Mouse (Mus musculus): ENCODE results near the gene Osgep. TPM values are rescaled to one million over a fixed set of nuclear protein-coding genes. Genes with fewer than 3 reads are reported as not detected.

Gene Osgep
- total and polyA plus RNA-seq, 2 experiments from 2014 or later = 43.7 to 64.9 TPM

GRCm38 (mm10) chr14:50938119-50938908, 13.6 kb upstream of the Osgep start:
- no peaks in the 10 kb centered on the region for H3K9me3 ChIP-seq (ENCODE audit: low read length)
- H3K27ac ChIP-seq (ENCODE audit: low read depth, low read length) = no peak overlapping the region
- no peak overlapping the region for H3K9ac ChIP-seq (replicated peaks; ENCODE audit: low read length, poor library complexity, severe bottlenecking)
- 96% methylated on average over 3 of the region's 3 CpGs for WGBS
- ATAC-seq (ENCODE audit: low FRiP score) (no peak), DNase-seq (ENCODE audit: low spot score) (no peak)
- H3K4me2 ChIP-seq (ENCODE audit: low read depth, low read length, poor library complexity, severe bottlenecking) = no peak overlapping the region
- no peaks in the 10 kb centered on the region for H3K27me3 ChIP-seq (ENCODE audit: insufficient read depth, low read length)
- no peaks in the 10 kb centered on the region for H3K36me3 ChIP-seq (ENCODE audit: insufficient read depth, low read length)
- H3K4me3 ChIP-seq (ENCODE audit: low read depth, low read length) = no peak overlapping the region
- no peaks in the 10 kb centered on the region for H3K4me1 ChIP-seq (ENCODE audit: insufficient read depth, low read length)
- TF ChIP-seq CTCF (IDR thresholded peaks at IDR 0.05) = no peak

GRCm38 (mm10) chr14:50936649-50937048, 12.0 kb upstream of the Osgep start:
- DNase-seq (ENCODE audit: low spot score) (no peak), ATAC-seq (ENCODE audit: low FRiP score) (no peak)
- no peak overlapping the region for H3K9ac ChIP-seq (replicated peaks; ENCODE audit: low read length, poor library complexity, severe bottlenecking)
- H3K4me1 ChIP-seq (ENCODE audit: insufficient read depth, low read length) = no peaks in the 10 kb centered on the region
- no peak for TF ChIP-seq CTCF (IDR thresholded peaks at IDR 0.05)
- no peak overlapping the region for H3K4me2 ChIP-seq (ENCODE audit: low read depth, low read length, poor library complexity, severe bottlenecking)
- no peaks in the 10 kb centered on the region for H3K36me3 ChIP-seq (ENCODE audit: insufficient read depth, low read length)
- no peaks in the 10 kb centered on the region for H3K27me3 ChIP-seq (ENCODE audit: insufficient read depth, low read length)
- H3K27ac ChIP-seq (ENCODE audit: low read depth, low read length) = no peak overlapping the region
- H3K9me3 ChIP-seq (ENCODE audit: low read length) = no peaks in the 10 kb centered on the region
- 45% methylated on average over 1 of the region's 1 CpGs for WGBS
- no peak overlapping the region for H3K4me3 ChIP-seq (ENCODE audit: low read depth, low read length)

GRCm38 (mm10) chr14:50931493-50932020, 6.9 kb upstream of the Osgep start:
- DNase-seq (ENCODE audit: low spot score) = no peak
- Histone ChIP-seq H3K4me3 (ENCODE audit: low read depth, low read length) (peak overlapping the region; percentile 97), H3K27ac (ENCODE audit: low read depth, low read length) (peak overlapping the region; percentile 48), H3K9ac (replicated peaks; ENCODE audit: low read length, poor library complexity, severe bottlenecking) (peak overlapping the region; percentile 45), H3K36me3 (ENCODE audit: insufficient read depth, low read length) (peaks cover 23% of the 10 kb centered on the region), H3K27me3 (ENCODE audit: insufficient read depth, low read length) (no peaks in the 10 kb centered on the region), H3K9me3 (ENCODE audit: low read length) (no peaks in the 10 kb centered on the region), H3K4me1 (ENCODE audit: insufficient read depth, low read length) (peaks cover 8% of the 10 kb centered on the region; the same call in 1 of the 2 replicates), H3K4me2 (ENCODE audit: low read depth, low read length, poor library complexity, severe bottlenecking) (peak overlapping the region; percentile 56)
- no peak for TF ChIP-seq CTCF (IDR thresholded peaks at IDR 0.05)
- 10% methylated on average over 12 of the region's 12 CpGs for WGBS
- no peak for ATAC-seq (ENCODE audit: low FRiP score)

GRCm38 (mm10) chr14:50930754-50931492, 6.2 kb upstream of the Osgep start, which contains the start of the genes Pip4p1 and Pnp:
Gene Pip4p1 (minus strand): TSS chr14:50930856.
Gene Pnp (plus strand): TSS chr14:50931082.
- H3K9ac ChIP-seq (replicated peaks; ENCODE audit: low read length, poor library complexity, severe bottlenecking) = peak within 1 kb of the TSS; percentile 99

GRCm38 (mm10) chr14:50930377-50930753, 5.7 kb upstream of the Osgep start:
- TF ChIP-seq CTCF (IDR thresholded peaks at IDR 0.05) = no peak
- Histone ChIP-seq H3K4me2 (ENCODE audit: low read depth, low read length, poor library complexity, severe bottlenecking) (peak overlapping the region; percentile 89), H3K9ac (replicated peaks; ENCODE audit: low read length, poor library complexity, severe bottlenecking) (peak overlapping the region; percentile 99), H3K4me3 (ENCODE audit: low read depth, low read length) (peak overlapping the region; percentile 97), H3K27ac (ENCODE audit: low read depth, low read length) (peak overlapping the region; percentile 85), H3K36me3 (ENCODE audit: insufficient read depth, low read length) (peaks cover 23% of the 10 kb centered on the region), H3K27me3 (ENCODE audit: insufficient read depth, low read length) (no peaks in the 10 kb centered on the region), H3K4me1 (ENCODE audit: insufficient read depth, low read length) (peaks cover 11% of the 10 kb centered on the region; the same call in 1 of the 2 replicates), H3K9me3 (ENCODE audit: low read length) (no peaks in the 10 kb centered on the region)
- WGBS = under 1% methylated on average over 38 of the region's 38 CpGs
- DNase-seq (ENCODE audit: low spot score) = peak; percentile 17
- peak; percentile 61 for ATAC-seq (ENCODE audit: low FRiP score)

More at GRCm38 (mm10) chr14:50930754-50931492, 6.2 kb upstream of the Osgep start, which contains the start of the genes Pip4p1 and Pnp:
- Histone ChIP-seq H3K27me3 (ENCODE audit: insufficient read depth, low read length) (no peaks in the 10 kb centered on the region), H3K4me1 (ENCODE audit: insufficient read depth, low read length) (peaks cover 8% of the 10 kb centered on the region; the same call in 1 of the 2 replicates), H3K36me3 (ENCODE audit: insufficient read depth, low read length) (peaks cover 23% of the 10 kb centered on the region), H3K4me2 (ENCODE audit: low read depth, low read length, poor library complexity, severe bottlenecking) (peak within 1 kb of the TSS; percentile 89), H3K9me3 (ENCODE audit: low read length) (no peaks in the 10 kb centered on the region), H3K27ac (ENCODE audit: low read depth, low read length) (peak within 1 kb of the TSS; percentile 85), H3K4me3 (ENCODE audit: low read depth, low read length) (peak within 1 kb of the TSS; percentile 97)
- TF ChIP-seq CTCF (IDR thresholded peaks at IDR 0.05) = no peak
- ATAC-seq (ENCODE audit: low FRiP score) (peak; percentile 100), DNase-seq (ENCODE audit: low spot score) (peak; percentile 100)
- WGBS = under 1% methylated on average over 59 of the region's 68 CpGs

Measured in midbrain, postnatal 0 days (tissue).